ENCODE assay signal across 20 mouse cellular contexts in genomic region chr12:56902774-56903456, GRCm38 (mm10).
DNase-seq lines count a peak whose midpoint lies in the region; ATAC-seq and TF ChIP-seq lines count a peak whose summit lies in the region.
"Had no signal": no experiment of that assay in that cellular context is flagged by ENCODE, and none has a peak within 500 bp of the region (broad histone marks: within the 10 kb centered on the region; RNA-seq: fewer than 3 reads in every experiment).

No protein-coding gene starts in this region.

- H3K4me1 ChIP-seq in stomach, postnatal 0 days (replicated peaks; ENCODE audit: control insufficient read depth, insufficient read depth): no peaks in the 10 kb centered on the region
- H3K4me1 ChIP-seq: embryonic facial prominence, embryonic 15.5 days; forebrain, embryonic 15.5 days had no signal

- no peak overlapping the region for H3K27ac ChIP-seq in stomach, postnatal 0 days (replicated peaks)
- H3K27ac ChIP-seq: embryonic facial prominence, embryonic 15.5 days; forebrain, embryonic 10.5 days; forebrain, embryonic 15.5 days; heart, embryonic 13.5 days had no signal

- H3K4me3 ChIP-seq in stomach, postnatal 0 days (ENCODE audit: low read depth, low read length): no peak overlapping the region
- H3K4me3 ChIP-seq: embryonic facial prominence, embryonic 15.5 days; erythroblast, embryonic 14.5 days; forebrain, embryonic 10.5 days; forebrain, embryonic 15.5 days; heart, embryonic 13.5 days had no signal

- H3K9me3 ChIP-seq in stomach, postnatal 0 days (ENCODE audit: control insufficient read depth, low read length): no peaks in the 10 kb centered on the region
- H3K9me3 ChIP-seq: embryonic facial prominence, embryonic 15.5 days; forebrain, embryonic 10.5 days; forebrain, embryonic 15.5 days; heart, embryonic 13.5 days had no signal

- ATAC-seq in stomach, postnatal 0 days (ENCODE audit: low FRiP score, low TSS enrichment): peak; percentile 57; the same call in 1 of the 2 replicates
- ATAC-seq: forebrain, embryonic 15.5 days had no signal

- no peak for TF ChIP-seq EP300 in stomach, postnatal 0 days (optimal IDR thresholded peaks at IDR 0.05)

- no peak overlapping the region for H3K9ac ChIP-seq in stomach, postnatal 0 days (ENCODE audit: low read length)
- H3K9ac ChIP-seq: embryonic facial prominence, embryonic 15.5 days; forebrain, embryonic 15.5 days; heart, embryonic 13.5 days had no signal

- 31% methylated on average over 8 of the region's 8 CpGs for WGBS in large intestine, adult 2 months
- 65% methylated on average over 8 of the region's 8 CpGs for WGBS in stomach, postnatal 0 days

- H3K4me2 ChIP-seq in stomach, postnatal 0 days (replicated peaks; ENCODE audit: low read depth): no peak overlapping the region
- H3K4me2 ChIP-seq: embryonic facial prominence, embryonic 15.5 days; forebrain, embryonic 15.5 days; heart, embryonic 13.5 days had no signal

- H3K36me3 ChIP-seq in stomach, postnatal 0 days (ENCODE audit: control insufficient read depth, insufficient read depth, low read length): no peaks in the 10 kb centered on the region
- H3K36me3 ChIP-seq: embryonic facial prominence, embryonic 15.5 days; forebrain, embryonic 10.5 days; forebrain, embryonic 15.5 days; heart, embryonic 13.5 days had no signal

- TF ChIP-seq CTCF in stomach, postnatal 0 days (IDR thresholded peaks at IDR 0.05; ENCODE audit: low read depth): no peak

- peak; percentile 1 for DNase-seq in lung, postnatal 36 days
- DNase-seq in lung, postnatal 14 days: no peak
- peak; percentile 91 for DNase-seq in Muller cell, postnatal 12 days (ENCODE audit: inconsistent ontology term)
- DNase-seq in large intestine, adult 2 months (ENCODE audit: low read depth, low spot score): peak; percentile 42
- DNase-seq in stomach, postnatal 0 days (ENCODE audit: low spot score): no peak
- DNase-seq in adrenal gland, postnatal 4 days (ENCODE audit: low spot score in 2 of 2): no peak
- DNase-seq: adrenal gland, adult 8-10 months; adrenal gland, postnatal 36 days; cerebellum, adult 11 months; cerebellum, adult 8-10 months; cerebellum, postnatal 14 days; embryo, embryonic 11 days; gastrocnemius, postnatal 36 days; heart, postnatal 36 days had no signal

- H3K27me3 ChIP-seq in stomach, postnatal 0 days (ENCODE audit: control insufficient read depth, insufficient read depth, low read length): no peaks in the 10 kb centered on the region
- H3K27me3 ChIP-seq: CH12.LX; embryonic facial prominence, embryonic 15.5 days; forebrain, embryonic 15.5 days; heart, embryonic 13.5 days had no signal

Comparison
In these comparisons a context has a peak if more than half of its experiments do, and no peak if none do; other contexts are left out.
1. DNase-seq: peak in lung, postnatal 36 days (single experiment), Muller cell, postnatal 12 days (single experiment) and large intestine, adult 2 months (single experiment); none in lung, postnatal 14 days (single experiment), stomach, postnatal 0 days (single experiment) and adrenal gland, postnatal 4 days (0 of 2).